Mouse (Mus musculus): ENCODE data around the gene Pgp. TPM values are rescaled to one million over a fixed set of nuclear protein-coding genes. Genes with fewer than 3 reads are reported as not detected.
"Not testable (repeated sequence)": the region's sequence is repeated elsewhere in the genome, so short reads cannot be mapped to it uniquely, and the experiment has no call there.

Gene Pgp
- total RNA-seq (2021): 10 to 100 TPM; 50.7 to 54.6 TPM
- long read RNA-seq, experiment 1, transcript Pgp-201 (2 exons, 2,627 nt): major isoform, 178 of 236 reads
- long read RNA-seq, experiment 1, transcript Pgp-202 (1 exons, 2,428 nt): minor isoform, 48 of 236 reads
- long read RNA-seq, experiment 1, partial matches to known transcripts: 4 of 236 reads
- long read RNA-seq, experiment 1, other reads (novel, unspliced or antisense): 6 of 236 reads
- long read RNA-seq, experiment 2, transcript Pgp-201 (2 exons, 2,627 nt): major isoform, 221 of 287 reads
- long read RNA-seq, experiment 2, transcript Pgp-202 (1 exons, 2,428 nt): minor isoform, 65 of 287 reads
- long read RNA-seq, experiment 2, partial matches to known transcripts: 0 of 287 reads
- long read RNA-seq, experiment 2, other reads (novel, unspliced or antisense): 1 of 287 reads

DNA sequence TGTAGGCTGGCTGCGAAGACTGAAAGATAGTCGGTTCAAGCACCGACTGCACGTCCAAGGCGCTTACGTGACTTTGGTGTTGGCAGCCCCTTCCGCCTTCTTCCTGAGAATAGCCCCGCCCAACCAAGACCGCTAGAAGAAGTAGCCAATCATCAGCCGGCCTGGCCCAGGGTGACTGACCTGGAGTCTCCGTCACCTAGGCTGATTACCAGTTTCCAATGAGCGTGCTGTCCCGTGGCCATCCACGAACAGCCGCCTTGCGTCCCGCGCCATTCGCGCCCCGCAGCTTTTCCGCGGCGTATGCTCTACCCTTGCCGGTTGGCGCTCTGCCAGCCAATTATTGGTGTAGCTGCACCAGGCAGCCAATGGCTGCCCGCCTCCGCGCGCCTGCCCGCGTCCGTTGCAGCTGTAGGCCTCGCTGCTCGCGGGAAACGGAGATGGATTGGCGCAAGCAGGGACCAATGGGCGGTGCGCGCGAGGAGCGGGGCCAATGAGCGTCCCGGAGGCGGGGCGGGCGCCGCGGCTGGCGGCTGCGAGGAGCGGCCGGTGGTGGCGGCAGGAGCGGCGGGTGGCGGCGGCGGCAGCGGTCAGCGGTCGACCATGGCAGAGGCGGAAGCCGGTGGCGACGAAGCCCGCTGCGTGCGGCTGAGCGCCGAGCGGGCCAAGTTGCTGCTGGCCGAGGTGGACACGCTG lies at the start of gene Pgp, which contains the start of gene E4f1:
Pgp (plus strand) TSS at position 483 of the 693 bp plus-strand sequence.
E4f1 (minus strand) TSS at position 404 of the 693 bp plus-strand sequence.
- intact Hi-C loops (cut with DNase I): no loop called here
- DNase-seq: peak; percentile 98 to 99

DNA sequence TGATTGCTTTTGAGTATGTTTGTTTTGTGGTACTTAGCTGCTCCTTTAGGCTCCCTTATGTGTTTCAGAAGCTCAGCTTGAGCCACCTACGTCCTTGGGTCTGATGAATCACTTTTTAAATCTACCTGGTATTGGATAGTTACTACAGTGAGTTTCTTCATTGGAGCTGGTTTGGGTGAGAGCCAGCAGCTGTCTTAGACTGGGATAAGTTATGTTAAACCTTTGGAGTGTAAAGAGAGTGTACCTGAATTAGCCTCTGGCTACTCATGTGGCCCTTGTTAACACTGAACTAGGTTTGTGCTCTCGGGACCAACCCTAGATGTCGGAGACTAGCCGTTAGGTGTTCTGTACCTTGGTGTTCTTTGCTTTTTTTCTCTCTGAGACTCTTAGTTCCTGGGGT lies 47.1 kb upstream of the Pgp start:
- no peak for DNase-seq
- intact Hi-C loops (cut with DNase I): no loop called here

DNA sequence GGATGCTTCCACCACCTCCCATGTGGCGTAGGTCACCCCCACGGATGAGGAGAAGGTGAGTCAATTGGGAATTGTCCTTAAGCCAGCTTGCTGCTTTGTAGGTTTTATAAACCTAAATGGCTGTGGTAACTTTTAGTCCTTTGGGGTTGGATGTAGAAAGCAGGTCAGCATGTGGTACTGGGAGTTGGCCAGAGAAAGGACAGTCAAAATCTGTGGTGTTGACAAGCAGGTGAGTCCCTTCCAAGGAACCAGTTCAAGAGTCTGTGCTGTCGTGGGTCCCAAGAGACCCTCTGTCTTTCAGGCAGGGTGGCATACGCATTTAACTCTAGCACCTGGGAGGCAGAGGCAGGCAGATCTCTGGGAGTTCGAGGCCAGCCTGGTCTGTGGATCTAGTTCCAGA lies 45.7 kb upstream of the Pgp start:
- intact Hi-C loops (cut with DNase I): no loop called here
- no peak for DNase-seq

DNA sequence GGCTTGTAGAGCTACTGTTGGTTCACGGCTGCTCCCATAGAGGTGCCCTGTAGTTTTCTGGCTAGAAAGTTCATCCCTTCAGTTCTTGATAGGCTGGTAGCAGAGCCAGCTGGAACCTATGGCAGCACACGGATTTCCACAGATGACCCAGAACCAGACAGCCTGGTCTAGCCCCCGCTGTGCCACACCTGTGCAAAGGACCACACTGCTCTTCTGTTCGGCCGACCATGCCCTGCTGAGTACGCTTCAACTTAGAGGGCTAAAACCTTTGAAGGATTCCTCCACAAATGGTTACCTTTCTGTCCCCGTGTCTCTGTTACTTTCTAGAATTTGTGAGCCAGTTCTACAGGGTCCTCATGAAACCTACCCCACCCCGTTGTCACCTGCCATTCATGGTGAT lies 44.9 kb upstream of the Pgp start:
- intact Hi-C loops (cut with DNase I); DNase-seq: not testable (repeated sequence)

DNA sequence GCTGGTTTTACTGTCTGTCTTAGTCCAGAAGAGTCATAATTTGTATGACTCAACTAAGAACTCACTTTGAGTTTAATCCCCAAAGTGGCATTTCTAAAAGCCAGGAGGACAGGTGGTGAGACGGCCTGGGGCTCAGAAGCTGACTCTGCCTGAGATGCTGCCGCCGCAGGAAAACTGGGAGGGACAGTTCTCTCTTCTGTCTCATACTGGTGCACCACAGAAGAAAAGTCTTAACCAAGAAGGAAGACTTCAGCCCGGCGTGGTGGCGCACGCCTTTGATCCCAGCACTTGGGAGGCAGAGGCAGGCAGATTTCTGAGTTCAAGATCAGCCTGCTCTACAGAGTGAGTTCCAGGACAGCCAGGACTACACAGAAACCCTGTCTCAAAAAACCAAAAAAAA lies 44.3 kb upstream of the Pgp start:
- intact Hi-C loops (cut with DNase I): no loop called here
- no peak for DNase-seq

DNA sequence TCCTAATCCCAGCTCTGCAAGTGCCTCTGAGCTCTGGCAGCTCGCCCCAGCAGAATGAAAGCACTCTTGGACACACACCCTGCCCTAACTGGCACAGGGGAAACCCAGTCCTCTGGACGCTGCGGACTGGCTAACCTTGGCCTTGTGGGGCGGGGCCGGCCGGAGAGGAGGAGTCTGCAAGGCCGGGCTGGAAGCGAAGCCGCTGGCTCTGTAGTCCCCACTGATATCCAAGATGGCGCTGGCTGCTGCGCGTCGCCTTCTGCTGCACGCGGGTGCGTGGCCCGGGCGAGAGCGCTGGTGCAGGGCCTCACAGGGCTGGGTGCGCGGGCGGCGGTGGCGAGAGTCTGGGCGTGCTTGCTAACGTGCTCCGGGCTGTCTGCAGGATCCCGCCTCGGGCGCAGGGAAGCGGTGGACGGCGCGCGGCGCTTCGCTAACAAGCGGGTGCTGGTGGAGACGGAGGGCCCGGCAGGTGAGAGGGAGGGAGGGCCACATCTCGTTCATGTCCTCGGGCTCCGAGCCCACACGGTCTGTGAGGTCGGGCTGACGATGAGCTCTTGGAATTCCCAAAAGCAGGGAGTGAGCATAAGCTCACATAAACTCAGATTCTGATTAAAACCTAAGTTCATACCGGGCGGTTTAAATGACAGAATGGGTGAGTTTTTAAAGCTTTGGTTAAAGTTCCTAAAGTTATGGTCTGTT lies 43.6 kb upstream of the Pgp start, which contains the start of gene Eci1:
Eci1 (plus strand) TSS at position 171 of the 699 bp plus-strand sequence.
- intact Hi-C loops (cut with DNase I): no loop called here

DNA sequence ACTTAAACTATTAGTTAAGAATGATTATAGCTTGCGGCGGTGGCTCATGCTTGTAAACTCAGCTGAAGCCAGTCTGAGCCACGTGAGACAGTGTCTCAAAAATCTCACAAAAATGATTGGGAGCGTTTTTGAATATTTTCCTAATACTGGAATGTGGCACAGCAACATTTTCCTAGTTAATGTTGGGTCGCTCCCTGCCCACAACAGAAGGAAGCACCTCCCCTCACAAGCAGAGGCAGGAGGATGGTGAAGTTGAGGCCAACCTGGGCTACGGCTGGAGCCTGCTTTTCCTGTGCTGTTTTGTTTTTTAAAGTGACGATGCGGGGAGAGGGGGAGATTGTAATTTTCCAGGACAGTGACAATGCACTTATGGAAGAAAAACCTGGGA lies 43.0 kb upstream of the Pgp start:
- intact Hi-C loops (cut with DNase I): no loop called here
- DNase-seq: no peak

More for the DNA sequence above, 43.6 kb upstream of the Pgp start, which contains the start of gene Eci1:
- peak; percentile 91 to 97 for DNase-seq

DNA sequence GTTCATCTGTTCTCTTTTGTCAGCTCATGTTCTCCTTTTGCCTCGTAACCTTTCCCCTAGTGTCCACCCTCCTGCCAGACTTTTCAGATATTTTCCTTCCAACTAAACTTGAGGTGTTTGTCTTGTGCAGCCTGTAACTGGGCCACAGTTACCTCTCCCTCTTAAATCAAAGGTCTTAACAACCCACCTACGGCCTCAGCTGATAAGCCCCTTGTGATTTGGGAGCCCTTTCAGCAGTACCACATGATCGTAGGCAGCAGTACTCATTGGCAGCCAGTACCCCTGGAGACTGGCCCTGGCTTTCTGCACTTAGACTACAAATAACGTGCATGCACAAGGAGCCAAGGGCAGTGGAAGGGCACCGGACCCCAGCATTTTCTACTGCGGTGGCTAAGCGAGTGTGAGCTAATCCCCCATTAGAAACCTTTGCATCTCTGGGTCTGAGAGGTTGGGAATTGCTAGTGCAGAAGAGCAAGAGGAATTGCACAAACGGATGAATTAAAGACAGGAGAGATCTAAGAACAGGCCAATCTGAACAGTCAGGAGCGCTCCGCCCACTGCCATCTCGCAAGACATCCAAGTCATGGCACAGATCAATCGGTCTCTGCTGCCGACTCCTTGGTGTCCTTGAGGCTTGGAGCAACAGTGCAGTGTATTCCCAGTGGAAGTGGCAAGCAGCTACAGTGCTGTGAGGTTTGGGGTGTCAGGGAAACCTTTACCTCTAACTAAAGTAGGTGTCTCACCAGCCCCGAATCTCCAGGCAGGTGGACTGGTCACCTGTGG lies 40.8 kb upstream of the Pgp start:
- intact Hi-C loops (cut with DNase I): no loop called here
- no peak for DNase-seq

DNA sequence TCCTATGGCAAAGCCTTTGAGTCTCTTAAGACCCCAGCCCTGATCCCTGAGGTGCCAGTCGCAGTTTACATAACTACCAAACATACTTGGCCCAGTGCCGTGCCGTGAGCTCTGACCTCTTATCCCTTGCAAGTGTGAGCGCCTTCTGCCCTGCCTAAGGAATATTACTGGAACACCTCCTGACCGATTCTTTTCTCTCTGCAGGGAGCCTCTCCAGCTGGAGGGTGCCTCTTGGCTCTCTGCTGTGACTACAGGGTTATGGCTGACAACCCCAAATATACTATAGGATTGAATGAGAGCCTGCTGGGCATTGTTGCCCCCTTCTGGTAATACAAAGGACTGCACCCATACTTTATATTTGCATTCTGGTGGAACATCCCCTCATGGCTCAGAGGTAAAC lies 33.2 kb upstream of the Pgp start:
- DNase-seq: no peak
- intact Hi-C loops (cut with DNase I): no loop called here

DNA sequence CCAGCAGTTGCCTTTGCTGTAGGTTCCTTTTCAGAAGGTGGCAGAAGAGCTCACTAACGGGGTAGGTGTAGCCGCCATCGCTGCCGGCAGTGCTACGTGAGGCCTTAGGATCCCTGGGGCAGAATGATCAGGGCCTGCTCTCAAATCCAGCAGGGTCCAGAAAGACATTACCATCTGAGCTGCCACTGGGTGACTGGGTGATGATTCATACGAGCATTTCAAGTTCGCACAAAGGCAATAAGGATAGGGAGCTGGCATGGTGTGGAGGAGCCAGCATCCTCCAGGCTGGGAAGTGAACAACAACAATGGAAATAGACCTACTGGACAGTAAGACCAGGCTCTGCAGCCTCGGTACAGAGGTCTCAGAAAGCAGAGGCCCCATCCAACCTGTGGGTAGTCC lies 29.8 kb upstream of the Pgp start:
- DNase-seq: no peak
- intact Hi-C loops (cut with DNase I): no loop called here

DNA sequence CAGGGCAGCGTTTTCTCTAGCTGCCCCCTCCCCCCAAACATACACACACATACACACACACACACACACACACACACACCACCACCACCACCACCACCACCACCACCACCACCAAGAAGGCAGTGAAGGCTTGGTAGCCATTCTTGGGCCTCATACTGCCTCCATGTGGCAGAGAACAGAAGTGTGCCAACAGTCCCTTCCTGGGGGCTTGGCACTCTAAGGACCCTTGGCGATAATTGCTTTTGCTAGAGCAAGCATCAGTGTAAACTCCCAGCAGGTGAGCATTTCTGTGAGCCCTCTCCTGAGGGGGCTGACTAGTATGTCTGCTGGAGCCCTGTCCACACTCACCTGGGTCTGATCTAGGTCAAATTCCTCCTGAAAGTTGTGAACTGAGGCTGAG lies 29.0 kb upstream of the Pgp start:
- intact Hi-C loops (cut with DNase I): no loop called here
- DNase-seq: no peak

DNA sequence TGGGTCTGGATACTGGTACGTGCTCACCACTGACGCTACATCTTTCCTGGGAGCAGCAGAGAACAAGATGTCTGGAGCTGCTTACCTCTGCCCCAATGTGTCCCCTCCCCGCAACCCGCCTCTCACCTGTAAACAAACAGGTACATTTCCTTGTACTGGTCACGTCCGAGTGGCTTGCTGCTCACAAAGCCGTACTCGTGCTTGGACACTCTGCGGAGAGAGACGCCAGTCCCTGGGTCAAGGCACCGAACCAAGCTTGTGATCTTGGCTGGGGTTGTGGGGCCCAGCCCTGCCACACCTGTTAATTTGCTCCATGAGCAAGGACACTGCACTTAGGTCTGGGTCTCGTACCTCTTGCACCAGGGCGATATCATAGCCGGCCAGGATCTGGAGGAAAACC lies 28.1 kb upstream of the Pgp start:
- no peak for DNase-seq
- intact Hi-C loops (cut with DNase I): no loop called here

DNA sequence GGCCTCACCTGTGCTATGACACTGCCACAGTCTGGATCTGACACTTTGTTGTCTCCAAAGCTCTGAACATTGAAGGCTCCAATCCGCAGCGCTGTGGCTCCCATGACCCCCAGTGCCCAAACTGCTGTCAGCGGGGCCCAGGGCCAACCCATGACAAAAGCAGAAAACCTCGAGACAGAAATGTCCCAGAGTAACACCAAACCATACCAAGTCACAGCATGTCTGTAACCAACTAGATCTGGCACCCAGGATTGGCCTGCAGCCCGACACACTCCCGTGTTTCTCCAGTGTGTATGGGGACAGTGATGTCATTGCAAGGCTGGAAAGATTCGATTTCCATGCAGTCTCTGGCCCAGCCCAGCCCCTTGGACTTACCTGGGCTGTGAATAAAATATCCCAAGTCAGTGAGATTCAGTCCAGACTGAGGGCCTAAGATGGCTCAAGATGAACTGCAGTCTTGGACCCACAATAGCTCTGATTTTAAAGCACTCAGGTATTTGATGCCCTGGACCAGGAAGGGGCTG lies 27.5 kb upstream of the Pgp start, which contains the start of gene Dnase1l2:
Dnase1l2 (minus strand) TSS at position 474 of the 524 bp plus-strand sequence.
- intact Hi-C loops (cut with DNase I): no loop called here
- DNase-seq: no peak

DNA sequence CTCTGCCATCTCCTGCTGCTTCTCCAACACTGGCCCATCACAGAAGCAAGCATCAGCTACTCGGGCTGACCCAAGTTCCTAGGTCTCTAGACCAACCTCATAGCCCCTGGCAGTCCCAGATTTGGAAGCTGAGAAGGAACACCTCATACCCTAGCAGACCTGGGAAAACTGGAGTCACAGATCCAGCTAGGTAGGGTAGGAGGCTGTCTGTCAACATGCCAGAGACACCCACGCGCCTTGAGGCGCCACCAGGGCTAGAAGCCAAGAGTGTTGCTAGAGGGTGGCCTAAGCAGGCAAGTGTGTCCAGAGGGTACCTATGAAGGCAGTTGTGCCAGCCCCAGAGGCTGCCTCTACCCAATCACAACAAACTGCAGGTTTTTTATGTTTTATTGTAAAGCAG lies 26.8 kb upstream of the Pgp start:
- no peak for DNase-seq
- intact Hi-C loops (cut with DNase I): no loop called here

DNA sequence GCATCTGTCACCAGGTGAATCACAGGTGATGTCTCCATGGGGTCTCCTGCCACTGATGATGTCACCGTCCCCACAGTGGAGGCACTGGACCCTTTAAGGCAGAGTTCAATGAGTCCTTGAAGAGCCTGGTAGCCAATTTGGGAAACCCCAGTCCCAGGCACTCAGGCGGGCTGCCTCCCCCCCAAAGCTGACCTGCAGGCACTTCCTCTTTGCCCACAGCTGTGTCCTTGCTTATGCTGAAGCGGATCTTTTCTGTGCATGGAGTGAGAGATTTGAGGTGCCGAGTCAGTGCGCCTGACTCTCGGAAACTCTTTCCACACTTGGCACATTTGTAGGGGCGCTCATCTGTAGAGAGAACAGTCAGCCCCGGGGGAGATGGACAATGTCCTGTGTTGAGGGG lies 23.6 kb upstream of the Pgp start:
- DNase-seq: no peak
- intact Hi-C loops (cut with DNase I): no loop called here

DNA sequence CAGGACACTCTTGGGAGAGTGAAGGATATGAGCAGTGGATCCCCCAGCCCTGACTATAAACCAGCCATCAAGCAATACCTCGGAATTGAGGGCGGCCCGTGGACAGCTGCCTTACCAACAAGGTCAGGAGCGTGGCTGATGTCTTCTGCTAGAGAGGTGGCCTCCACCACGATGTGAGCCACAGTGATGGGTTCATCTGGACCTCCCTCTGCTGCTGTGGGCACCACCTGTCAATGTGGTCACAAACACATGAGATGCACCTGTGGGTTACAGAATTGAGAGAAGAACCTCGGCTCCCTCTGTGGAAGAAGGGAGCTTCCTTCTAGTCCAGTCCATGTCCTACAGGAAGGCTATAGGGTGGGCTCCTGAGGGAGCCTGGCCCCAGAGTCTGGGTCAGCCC lies 20.7 kb upstream of the Pgp start:
- intact Hi-C loops (cut with DNase I): no loop called here
- DNase-seq: no peak

DNA sequence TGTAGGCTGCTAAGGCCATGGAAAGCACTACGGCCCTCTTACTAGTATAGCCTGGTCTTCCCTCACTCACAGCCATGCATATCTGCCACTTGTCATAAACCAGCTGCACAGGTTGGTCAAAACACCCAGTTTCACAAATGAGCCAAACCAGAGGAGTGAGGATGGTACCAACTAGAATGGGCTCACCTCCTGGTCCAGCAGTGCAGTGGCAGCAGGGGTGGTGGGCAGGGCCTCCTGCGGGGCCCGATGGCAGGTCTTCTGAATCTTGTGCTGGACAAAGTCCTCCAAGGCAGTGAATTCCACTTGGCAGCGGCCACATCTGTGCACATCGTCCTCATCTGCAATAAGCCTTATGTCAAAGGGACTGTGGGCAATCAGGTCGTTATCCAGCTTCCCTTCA lies 19.0 kb upstream of the Pgp start:
- no peak for DNase-seq
- intact Hi-C loops (cut with DNase I): no loop called here

DNA sequence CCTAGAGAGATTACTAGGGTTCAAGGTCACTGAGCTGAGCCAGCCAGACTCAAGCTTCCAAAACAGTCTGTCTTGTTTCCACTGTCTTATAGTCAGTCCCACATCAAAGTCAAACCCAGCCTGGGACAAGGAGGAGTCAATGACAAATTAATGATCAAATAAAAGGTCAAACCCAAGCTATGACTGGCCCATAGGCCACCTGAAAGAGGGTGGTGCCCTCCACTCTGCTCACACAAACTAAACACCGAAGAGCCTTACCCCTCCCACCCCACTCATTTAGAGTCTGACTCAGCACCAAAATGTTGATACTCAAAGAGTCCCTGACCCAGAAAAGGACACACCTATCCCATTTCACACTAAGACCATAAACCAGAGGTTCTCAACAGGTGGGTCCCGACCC lies 16.8 kb upstream of the Pgp start:
- intact Hi-C loops (cut with DNase I): no loop called here

DNA sequence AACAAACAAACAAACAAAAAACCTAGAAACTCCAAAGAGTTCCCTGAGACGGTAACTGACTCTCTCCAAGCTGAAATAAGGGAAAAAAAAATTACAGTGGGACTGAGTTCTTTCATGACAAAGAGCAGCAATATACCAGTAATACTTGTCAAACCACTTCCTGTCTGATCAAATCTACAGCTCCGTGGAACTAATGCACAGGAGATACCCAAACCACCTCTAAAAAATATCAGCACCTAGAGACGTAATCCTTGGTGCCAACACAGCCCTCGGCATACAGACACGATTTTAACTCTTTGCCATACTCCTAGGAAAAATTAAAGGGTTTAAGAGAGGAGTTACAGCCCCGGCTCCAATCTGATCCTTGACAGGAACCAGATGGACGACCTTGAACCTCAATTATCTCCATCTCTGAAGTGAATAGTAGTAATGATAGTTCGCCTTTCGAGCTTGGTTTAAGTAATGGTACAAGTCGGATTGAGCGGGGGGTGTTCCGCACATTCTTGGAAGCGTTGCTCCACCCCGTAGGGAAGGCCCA lies 15.9 kb upstream of the Pgp start:
- intact Hi-C loops (cut with DNase I): no loop called here
- DNase-seq: no peak

More for the DNA sequence above, 16.8 kb upstream of the Pgp start:
- DNase-seq: no peak
